16 mouse cellular contexts compared by ENCODE assay signal in the genomic region with DNA sequence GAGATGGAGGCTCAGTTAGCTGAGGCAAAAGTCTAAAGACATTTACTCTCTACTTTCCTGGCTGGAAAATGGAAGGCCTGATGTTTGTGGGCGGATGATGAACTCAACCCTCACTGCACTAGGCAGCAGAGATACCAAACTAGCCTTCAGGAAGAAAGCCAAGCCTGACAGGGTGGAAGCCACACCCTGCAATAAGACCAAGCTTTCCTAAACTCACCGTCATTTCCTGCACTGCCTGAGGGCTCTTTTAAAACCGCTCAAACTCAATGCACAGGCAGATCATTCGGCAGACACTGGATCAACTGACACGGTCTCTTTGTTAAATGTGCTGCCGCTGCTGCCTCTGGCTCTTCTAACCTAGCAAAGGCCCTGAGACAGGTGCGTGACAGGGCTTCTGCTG. TPM values are rescaled to one million over a fixed set of nuclear protein-coding genes. Genes with fewer than 3 reads are reported as not detected.
DNase-seq lines count a peak whose midpoint lies in the region; ATAC-seq lines count a peak whose summit lies in the region.
"Had no signal": no experiment of that assay in that cellular context is flagged by ENCODE, and none has a peak within 500 bp of the region (broad histone marks: within the 10 kb centered on the region; RNA-seq: fewer than 3 reads in every experiment).

No protein-coding gene starts in this region.

- H3K36me3 ChIP-seq in forebrain, embryonic 14.5 days (ENCODE audit: control insufficient read depth, insufficient read depth, low read length) = no peaks in the 10 kb centered on the region
- H3K36me3 ChIP-seq: embryonic facial prominence, embryonic 15.5 days; liver, embryonic 12.5 days; midbrain, embryonic 15.5 days had no signal

- H3K4me2 ChIP-seq in forebrain, embryonic 14.5 days (ENCODE audit: low read length) = no peak overlapping the region
- H3K4me2 ChIP-seq: embryonic facial prominence, embryonic 15.5 days; liver, embryonic 12.5 days; midbrain, embryonic 15.5 days had no signal

- H3K27me3 ChIP-seq in forebrain, embryonic 14.5 days (replicated peaks; ENCODE audit: control insufficient read depth, insufficient read depth, low read length) = no peaks in the 10 kb centered on the region
- H3K27me3 ChIP-seq: embryonic facial prominence, embryonic 15.5 days; liver, embryonic 12.5 days; midbrain, embryonic 15.5 days had no signal

- 38% methylated on average over 7 of the region's 7 CpGs for WGBS in large intestine, adult 2 months
- WGBS in forebrain, embryonic 14.5 days = 81% methylated on average over 7 of the region's 7 CpGs

- H3K27ac ChIP-seq in forebrain, embryonic 14.5 days (ENCODE audit: low read depth, low read length) = no peak overlapping the region
- H3K27ac ChIP-seq: embryonic facial prominence, embryonic 15.5 days; left cerebral cortex, adult 2 months; liver, embryonic 12.5 days; midbrain, embryonic 15.5 days had no signal

- no peak for DNase-seq in frontal cortex, postnatal 14 days (ENCODE audit: low spot score in 2 of 2)
- peak; percentile 68 for DNase-seq in ES-CJ7 (ENCODE audit: low read depth, low spot score)
- DNase-seq in large intestine, adult 2 months (ENCODE audit: low read depth, low spot score) = peak; percentile 7
- peak; percentile 41 for DNase-seq in thymus, postnatal 0 days (ENCODE audit: low spot score)
- DNase-seq in layer of hippocampus, postnatal 10 days (ENCODE audit: low spot score in 2 of 2) = no peak
- DNase-seq in forebrain, embryonic 14.5 days (ENCODE audit: low spot score) = no peak
- DNase-seq: B cell, adult 2 months; cerebellum, adult 9-10 months; kidney, adult 8-10 months; right cerebral cortex, adult 18-20 months had no signal

- H3K4me3 ChIP-seq in forebrain, embryonic 14.5 days (ENCODE audit: low read depth, low read length) = no peak overlapping the region
- H3K4me3 ChIP-seq: embryonic facial prominence, embryonic 15.5 days; left cerebral cortex, adult 2 months; liver, embryonic 12.5 days; midbrain, embryonic 15.5 days had no signal

- ATAC-seq in frontal cortex, adult (ENCODE audit: low TSS enrichment) = peak; percentile 47; the same call in 1 of the 2 replicates
- no peak for ATAC-seq in megakaryocyte-erythroid progenitor cell, adult 5-6 weeks (replicated peaks; ENCODE audit: low FRiP score, low TSS enrichment, poor library complexity, severe bottlenecking)
- no peak for ATAC-seq in forebrain, embryonic 14.5 days
- ATAC-seq: liver, embryonic 12.5 days; midbrain, embryonic 15.5 days had no signal

- no peaks in the 10 kb centered on the region for H3K4me1 ChIP-seq in forebrain, embryonic 14.5 days (ENCODE audit: control insufficient read depth, insufficient read depth, low read length)
- H3K4me1 ChIP-seq: embryonic facial prominence, embryonic 15.5 days; liver, embryonic 12.5 days; midbrain, embryonic 15.5 days had no signal

- no peak overlapping the region for H3K9ac ChIP-seq in forebrain, embryonic 14.5 days (ENCODE audit: low read length)
- H3K9ac ChIP-seq: embryonic facial prominence, embryonic 15.5 days; liver, embryonic 12.5 days; midbrain, embryonic 15.5 days had no signal

- H3K9me3 ChIP-seq in forebrain, embryonic 14.5 days (replicated peaks; ENCODE audit: control insufficient read depth, low read length) = no peaks in the 10 kb centered on the region
- H3K9me3 ChIP-seq: embryonic facial prominence, embryonic 15.5 days; liver, embryonic 12.5 days; midbrain, embryonic 15.5 days had no signal

RNA-seq across cellular contexts. Expression of a gene that starts 50.4 kb away (rescaled TPM):
- polyA plus RNA-seq in large intestine, adult 2 months (2012; rRNA removed) = 0.09 and 0.49 TPM in 2 replicates
- polyA plus RNA-seq in thymus, postnatal 0 days (2015; fragmentation: Nextera tagmentation; extraction: Ambion mirVana) = 1.6 and 1.9 TPM in 2 replicates
- not detected in 2 replicates for total RNA-seq in megakaryocyte-erythroid progenitor cell, adult 5-6 weeks (2014; fragmentation: Nextera tagmentation)
- total RNA-seq in megakaryocyte-erythroid progenitor cell, adult 5-6 weeks (2017) = not detected in 2 replicates
- total RNA-seq in layer of hippocampus, postnatal 10 days (2021) = 1 to 10 TPM; 7.6 to 9.0 TPM
- 7.1 and 7.5 TPM in 2 replicates for polyA plus RNA-seq in forebrain, embryonic 14.5 days (2014; fragmentation: Nextera tagmentation; extraction: Ambion mirVana)

Comparison
In these comparisons a context has a peak if more than half of its experiments do, and no peak if none do; other contexts are left out.
1. DNase-seq: peak in ES-CJ7 (single experiment), large intestine, adult 2 months (single experiment) and thymus, postnatal 0 days (single experiment); none in frontal cortex, postnatal 14 days (0 of 2), layer of hippocampus, postnatal 10 days (0 of 2) and forebrain, embryonic 14.5 days (single experiment).